Mouse (Mus musculus) urinary bladder, postnatal 10 days (tissue): ENCODE results near the gene Itpa.
A peak's percentile ranks its signal among the peaks of the same experiment; 100 is the strongest.

Experiments used
- DNase-seq: peaks from one replicate; pipeline ENCODE4 v3.0.0; 2022; ENCODE audit warnings: low spot score

Itpa gene

GRCm38 (mm10) chr2:130656536-130656935 is 10.9 kb upstream of the Itpa start:
- no peak for DNase-seq

- no peak for DNase-seq
Measured at GRCm38 (mm10) chr2:130657541-130657940, 9.9 kb upstream of the Itpa start.

- DNase-seq, result no peak
Measured at GRCm38 (mm10) chr2:130658530-130658929, 8.9 kb upstream of the Itpa start.

DNA sequence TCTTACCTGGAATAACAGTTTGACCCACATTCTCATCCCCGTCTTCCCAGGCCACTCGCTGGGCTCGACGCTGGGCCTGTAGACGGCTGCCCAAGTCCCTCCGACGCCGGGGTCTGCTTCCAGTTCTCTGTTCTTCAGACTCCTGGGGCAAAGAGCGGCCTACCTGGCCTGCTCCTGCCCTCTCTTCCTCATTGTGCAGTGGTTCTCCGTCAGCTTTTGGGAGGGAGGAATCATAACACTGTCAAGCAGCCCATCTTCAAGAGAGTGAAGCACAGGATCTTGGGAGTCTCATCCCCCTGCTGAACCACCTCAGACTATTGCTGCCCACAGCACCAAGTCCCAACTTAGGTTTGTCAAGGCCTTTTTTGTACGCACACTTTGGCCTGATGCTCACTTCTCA is 4.1 kb upstream of the Itpa start:
- DNase-seq, result no peak

DNA sequence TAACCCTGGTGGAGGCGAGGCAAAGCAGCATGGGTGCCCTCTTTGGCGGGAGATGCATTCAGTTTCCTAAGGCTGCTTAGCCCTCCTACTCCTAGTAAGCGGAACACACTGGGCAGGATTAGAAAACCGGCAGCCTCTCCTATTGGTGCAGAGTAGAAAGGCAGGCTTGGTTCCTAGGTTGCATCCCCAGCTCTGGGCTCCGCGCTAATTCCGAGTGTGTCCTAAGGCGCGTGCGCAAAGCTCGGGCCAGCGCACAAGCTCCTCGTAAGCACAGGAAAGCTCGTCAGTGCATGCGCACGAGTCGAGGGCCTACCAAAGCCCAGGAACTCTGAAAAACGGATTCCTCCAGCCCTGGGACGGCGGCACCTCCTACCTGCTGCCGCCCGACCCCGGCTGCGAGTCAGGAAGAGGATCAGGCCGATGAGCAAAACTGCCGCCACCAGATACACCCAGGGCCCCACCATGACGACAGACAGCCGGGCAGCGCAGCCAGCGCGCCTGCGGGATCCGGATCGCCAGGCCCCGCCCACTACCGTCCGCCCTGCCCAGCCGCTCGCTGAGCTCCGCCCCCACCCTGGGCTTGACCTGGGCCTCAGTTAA is 3.2 kb upstream of the Itpa start, which contains the start of gene Ddrgk1:
Gene Ddrgk1 (minus strand): TSS at position 558 of the 600 bp plus-strand sequence.
- DNase-seq, result peak; percentile 64

- DNase-seq, result no peak
Measured at GRCm38 (mm10) chr2:130677211-130677610, 9.8 kb downstream of the Itpa start.

GRCm38 (mm10) chr2:130679154-130679553 is 11.7 kb downstream of the Itpa start:
- no peak for DNase-seq

- DNase-seq, result no peak
Measured at GRCm38 (mm10) chr2:130679899-130680298, 12.5 kb downstream of the Itpa start.

DNA sequence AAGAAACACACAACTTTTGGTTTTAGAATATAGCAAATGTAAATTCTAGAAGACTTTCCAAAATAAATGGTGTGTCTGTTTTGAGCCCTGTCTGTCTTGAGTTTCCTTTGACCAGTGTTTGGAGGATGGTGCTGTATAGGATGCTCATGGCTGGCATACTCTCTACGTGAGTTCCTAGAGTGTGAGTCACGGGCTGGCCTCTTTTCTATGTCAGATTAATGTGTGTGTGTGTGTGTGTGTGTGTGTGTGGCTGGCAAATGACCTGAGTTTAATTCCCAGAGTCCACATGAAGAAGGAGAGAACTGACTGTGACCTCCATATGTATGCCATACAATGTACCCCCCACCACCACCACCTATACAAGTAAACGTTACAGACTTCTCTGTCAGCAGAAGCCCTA is 14.1 kb downstream of the Itpa start:
- no peak for DNase-seq

DNA sequence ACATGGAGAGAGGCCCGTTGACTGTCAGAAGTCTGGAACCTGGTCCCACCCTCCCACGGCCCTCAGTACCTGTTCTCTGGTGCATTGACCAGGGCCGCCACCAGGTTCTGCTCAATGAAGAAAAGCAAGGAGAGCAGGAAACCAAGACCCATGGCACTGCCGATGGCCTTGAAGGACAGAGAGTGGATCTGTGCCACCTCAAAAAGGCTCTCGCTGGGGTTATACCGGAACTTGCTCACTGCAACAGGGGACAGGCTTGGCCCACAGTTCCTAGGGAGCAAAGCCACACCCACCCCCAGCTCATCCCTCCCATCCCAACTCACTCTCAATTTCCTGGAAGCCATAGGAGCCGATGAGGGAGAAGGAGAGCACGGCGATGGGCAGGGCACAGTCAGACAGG is 18.0 kb downstream of the Itpa start:
- DNase-seq, result no peak

GRCm38 (mm10) chr2:130689011-130689410 is 21.6 kb downstream of the Itpa start:
- DNase-seq, result no peak

DNA sequence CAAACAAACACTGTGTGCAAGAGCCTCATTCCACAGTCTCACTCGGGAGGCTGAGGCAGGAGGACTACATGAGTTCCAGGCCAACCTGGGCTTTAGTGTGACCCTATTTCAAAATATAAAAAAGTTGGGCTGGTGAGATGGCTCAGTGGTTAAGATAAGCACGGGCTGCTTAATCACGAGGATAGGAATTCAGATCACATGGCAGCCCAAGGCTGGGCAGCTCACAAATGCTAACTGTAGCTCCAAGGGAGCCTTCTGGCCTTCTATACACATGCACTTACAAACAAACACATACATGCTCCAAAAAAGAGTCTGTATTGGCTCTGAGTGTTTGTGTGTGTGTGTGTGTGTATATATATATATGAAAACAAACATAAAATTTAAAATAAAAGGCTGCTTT is 26.2 kb downstream of the Itpa start:
- DNase-seq, result no peak

GRCm38 (mm10) chr2:130696700-130697152 is 29.3 kb downstream of the Itpa start:
- no peak for DNase-seq

GRCm38 (mm10) chr2:130697153-130697810 is 29.9 kb downstream of the Itpa start, which contains the start of gene Slc4a11:
Gene Slc4a11, minus strand, starts transcription at chr2:130697519.
- DNase-seq, result no peak

DNA sequence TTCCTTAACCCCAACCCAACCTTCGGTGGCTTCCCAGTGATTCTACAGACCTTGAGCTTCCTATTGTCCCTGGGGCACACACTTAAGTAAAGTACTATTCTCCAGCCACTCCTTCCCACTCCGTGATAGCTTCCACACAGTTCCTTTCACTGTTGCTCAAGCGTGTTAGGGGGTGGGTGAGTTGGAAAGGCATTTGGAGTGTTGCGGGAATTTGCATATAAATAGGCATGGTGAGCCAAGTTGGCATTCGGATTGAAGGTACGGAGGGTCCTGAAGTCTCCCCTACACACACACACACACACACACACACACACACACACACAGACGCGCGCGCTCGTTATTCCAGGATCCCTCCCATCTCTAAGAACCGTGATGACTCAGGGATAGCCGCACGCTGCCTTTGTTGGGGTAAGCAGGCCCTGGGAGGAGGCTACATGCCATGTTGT is 30.4 kb downstream of the Itpa start:
- no peak for DNase-seq

- no peak for DNase-seq
Measured at GRCm38 (mm10) chr2:130704040-130705001, 36.9 kb downstream of the Itpa start.

DNA sequence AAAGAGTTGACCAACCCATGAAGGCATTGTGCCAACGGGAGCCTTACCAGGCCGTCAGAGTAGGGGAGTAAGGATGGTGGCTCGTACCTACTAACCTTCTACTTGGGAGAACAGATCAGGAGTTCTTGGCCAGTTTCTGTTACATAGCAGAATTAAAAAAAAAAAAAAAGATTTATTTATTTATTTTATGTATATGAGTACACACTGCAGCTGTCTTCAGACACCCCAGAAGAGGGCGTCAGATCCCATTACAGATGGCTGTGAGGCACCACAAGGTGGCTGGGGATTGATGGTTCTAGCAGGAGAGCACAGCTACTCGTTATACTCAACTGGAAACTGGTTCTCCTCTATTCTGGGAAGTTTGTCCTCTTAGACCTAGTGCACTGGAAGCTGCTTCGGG is 37.8 kb downstream of the Itpa start:
- DNase-seq, result no peak

DNA sequence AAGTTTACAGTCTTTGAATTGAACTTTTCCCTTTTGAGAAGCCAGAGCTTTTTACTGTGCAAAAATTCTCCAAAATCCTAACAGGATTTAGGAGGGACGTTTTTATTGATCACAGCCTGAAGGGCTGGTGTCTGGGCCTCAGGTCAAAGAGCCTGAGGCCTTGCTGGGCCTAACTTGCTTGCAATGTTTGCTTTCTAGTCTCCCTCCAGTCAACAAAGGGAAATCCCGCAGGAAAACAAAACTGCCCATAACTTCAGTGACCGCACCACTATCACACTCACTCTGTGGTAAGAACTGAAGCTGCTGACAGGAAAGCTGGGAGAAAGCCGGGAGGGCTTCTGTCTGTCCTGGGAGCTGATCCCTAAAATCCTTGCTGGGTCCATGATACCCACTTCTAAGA is 39.2 kb downstream of the Itpa start:
- DNase-seq, result no peak

- DNase-seq, result no peak
Measured at GRCm38 (mm10) chr2:130707057-130707456, 39.6 kb downstream of the Itpa start.

- DNase-seq, result no peak
Measured at GRCm38 (mm10) chr2:130717951-130718350, 50.5 kb downstream of the Itpa start.

- DNase-seq, result no peak
Measured at GRCm38 (mm10) chr2:130724369-130724768, 57.0 kb downstream of the Itpa start.

DNA sequence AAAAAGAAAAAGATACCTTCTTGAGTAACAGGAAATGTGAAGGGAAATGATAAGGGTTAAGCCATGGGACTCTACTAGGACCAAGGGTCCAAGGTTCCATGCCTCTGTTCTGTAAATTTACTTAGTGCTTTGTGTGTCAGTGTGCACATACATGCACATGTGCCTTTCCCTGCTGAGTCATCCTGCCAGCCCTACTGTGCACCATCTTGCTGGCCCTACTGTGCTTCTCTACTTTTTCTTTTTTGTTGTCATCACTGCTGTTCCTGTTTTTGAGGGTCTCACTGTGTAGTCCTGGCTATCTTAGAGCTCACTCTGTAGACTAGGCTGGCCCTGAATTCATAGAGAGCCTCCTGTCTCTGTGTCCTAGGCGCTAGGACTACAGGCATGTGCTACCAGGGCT is 60.3 kb downstream of the Itpa start:
- no peak for DNase-seq
